Mouse (Mus musculus): ENCODE measurements around the gene Mcam. TPM values are rescaled to one million over a fixed set of nuclear protein-coding genes. Genes with fewer than 3 reads are reported as not detected.

The Mcam gene
- not detected for polyA plus RNA-seq (2017; shearing (Covaris generic))

DNA sequence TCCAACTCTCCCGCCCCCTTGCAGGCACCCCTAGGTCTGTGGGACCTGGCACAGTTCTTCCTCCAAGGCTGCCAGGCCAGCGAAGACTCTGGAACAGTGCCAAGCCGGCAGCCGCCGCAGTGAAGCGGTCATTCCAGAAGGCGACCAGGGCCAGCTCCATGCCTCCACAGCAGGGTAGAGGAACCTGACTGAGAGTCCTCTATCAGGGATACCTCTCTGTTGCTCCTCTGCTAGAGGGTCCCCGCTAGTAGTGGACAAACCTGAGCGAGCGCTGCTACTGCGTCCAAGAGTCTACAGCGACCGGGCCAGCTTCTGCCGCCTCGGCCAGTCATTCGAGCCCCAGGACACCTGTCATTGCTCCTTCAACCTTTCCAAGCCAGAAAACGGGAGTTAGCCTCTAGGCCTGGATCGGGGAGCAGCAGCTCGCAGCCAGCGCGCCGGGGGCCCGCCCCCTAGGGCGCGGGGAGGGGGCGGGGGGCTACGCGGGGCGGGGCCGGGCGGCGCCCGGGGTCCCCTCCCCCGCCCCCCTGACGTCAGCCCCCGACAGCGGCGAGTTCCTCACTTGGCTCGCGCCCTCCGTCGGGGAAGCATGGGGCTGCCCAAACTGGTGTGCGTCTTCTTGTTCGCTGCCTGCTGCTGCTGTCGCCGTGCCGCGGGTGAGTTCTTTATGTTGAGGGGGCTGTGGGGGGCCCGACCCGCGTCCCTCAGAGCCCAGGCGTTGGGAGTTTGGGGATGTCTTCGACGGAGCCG is at the start of gene Mcam:
Mcam (plus strand) TSS at position 369 of the 750 bp plus-strand sequence.

DNA sequence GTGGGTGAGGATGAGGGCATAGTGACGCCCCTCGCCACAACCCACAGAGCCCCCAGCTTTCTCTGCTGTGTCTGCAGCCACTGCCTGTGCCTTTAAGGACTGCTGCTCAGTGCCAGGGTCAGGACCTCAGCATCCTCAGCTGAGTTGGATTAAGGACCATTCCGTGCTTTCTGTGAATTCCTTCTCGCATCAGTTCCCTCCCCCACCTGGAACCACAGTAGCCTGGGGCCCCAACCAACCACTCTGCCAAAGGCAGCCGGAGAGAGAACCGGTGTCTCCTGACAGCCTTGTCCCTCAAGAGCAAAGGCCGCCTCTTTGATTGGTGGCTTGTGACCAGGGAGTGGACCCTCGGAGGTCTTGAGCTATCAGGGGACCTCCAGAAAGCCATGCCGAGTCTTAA is 32.8 kb upstream of the Mcam start, which contains the start of gene Mfrp:
Mfrp (plus strand) TSS at position 240 of the 400 bp plus-strand sequence.

DNA sequence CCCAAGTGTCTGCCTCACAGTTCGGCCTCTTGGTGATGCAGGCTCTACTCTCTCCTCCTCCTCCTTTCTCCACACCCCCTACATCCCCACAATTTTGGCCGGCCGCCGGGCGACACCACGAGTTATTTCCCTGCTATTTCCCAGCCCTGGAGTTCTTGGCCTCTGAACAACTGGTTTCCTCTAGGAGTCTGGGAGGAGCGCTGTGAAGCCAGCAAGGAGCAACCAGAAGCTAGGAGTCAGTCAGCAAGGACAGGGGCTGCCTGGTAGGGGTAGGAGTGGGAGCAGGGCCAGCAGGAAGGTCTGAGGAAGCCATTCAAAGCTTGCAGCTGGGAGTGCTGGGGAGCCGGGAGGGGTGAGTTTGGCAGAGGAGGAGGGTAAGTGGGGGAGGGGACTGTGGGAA is 27.2 kb upstream of the Mcam start, which contains the start of gene C1qtnf5:
C1qtnf5 (plus strand) TSS at position 136 of the 400 bp plus-strand sequence.

DNA sequence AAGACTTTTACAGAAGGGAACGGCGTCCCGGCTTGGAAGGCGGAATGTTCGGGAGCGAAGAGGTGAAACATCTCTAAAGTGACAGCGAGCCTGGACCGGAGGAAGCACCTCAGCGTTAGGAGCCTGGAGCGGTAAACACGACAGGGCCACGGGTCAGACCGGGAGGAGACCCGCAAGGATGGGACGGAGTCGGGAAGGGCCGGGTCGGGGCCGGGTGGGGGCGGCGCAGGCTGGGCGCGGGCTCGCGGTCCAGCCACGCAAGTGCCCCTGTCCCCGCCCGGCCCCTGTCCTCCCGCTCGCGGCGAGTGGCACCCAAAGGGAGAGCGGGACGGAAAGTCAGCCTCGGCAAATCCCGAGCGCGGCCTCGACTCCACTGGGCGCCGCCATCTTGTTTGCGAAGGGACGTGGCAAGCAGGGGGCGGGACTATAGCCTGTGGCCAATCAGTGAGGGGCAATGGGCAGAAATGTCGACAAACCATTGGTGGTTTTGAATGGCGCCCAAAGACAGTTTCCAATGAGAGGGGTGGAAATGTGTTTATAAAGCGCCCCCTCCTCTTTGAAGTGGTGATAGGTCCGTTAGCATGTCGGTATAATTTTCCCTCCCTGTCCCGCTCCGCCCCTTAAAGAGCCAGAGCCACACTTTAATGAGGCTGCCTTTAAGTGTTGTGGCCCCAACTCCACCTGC is 21.0 kb upstream of the Mcam start, which contains the start of the genes Gm49380 and Rnf26:
Gm49380 (minus strand) TSS at position 396 of the 685 bp plus-strand sequence.
Rnf26 (minus strand) TSS at position 413 of the 685 bp plus-strand sequence.

Other genes with a start within 250 kb of the Mcam start
- gene Thy1, start 91.1 kb upstream of the Mcam start, polyA plus RNA-seq (2017; shearing (Covaris generic)) = 172 TPM
- 5.9 TPM for gene Usp2, start 67.4 kb upstream of the Mcam start, polyA plus RNA-seq (2017; shearing (Covaris generic))
- gene Mfrp, start 32.7 kb upstream of the Mcam start, polyA plus RNA-seq (2017; shearing (Covaris generic)) = not detected
- not detected for gene C1qtnf5, start 27.2 kb upstream of the Mcam start, polyA plus RNA-seq (2017; shearing (Covaris generic))
- gene Gm49380, start 21.0 kb upstream of the Mcam start, polyA plus RNA-seq (2017; shearing (Covaris generic)) = not detected
- gene Rnf26, start 21.0 kb upstream of the Mcam start, polyA plus RNA-seq (2017; shearing (Covaris generic)) = 7.7 TPM
- 18.2 TPM for gene Cbl, start 99.6 kb downstream of the Mcam start, polyA plus RNA-seq (2017; shearing (Covaris generic))
- gene Ccdc153, start 106.2 kb downstream of the Mcam start, polyA plus RNA-seq (2017; shearing (Covaris generic)) = not detected
- not detected for gene Pdzd3, start 117.0 kb downstream of the Mcam start, polyA plus RNA-seq (2017; shearing (Covaris generic))
- gene Nlrx1, start 134.1 kb downstream of the Mcam start, polyA plus RNA-seq (2017; shearing (Covaris generic)) = 8.5 TPM
- not detected for gene Abcg4, start 154.1 kb downstream of the Mcam start, polyA plus RNA-seq (2017; shearing (Covaris generic))
- gene Hinfp, start 171.2 kb downstream of the Mcam start, polyA plus RNA-seq (2017; shearing (Covaris generic)) = 40.4 TPM
- 5.9 TPM for gene C2cd2l, start 185.8 kb downstream of the Mcam start, polyA plus RNA-seq (2017; shearing (Covaris generic))
- gene Dpagt1, start 191.6 kb downstream of the Mcam start, polyA plus RNA-seq (2017; shearing (Covaris generic)) = 26.7 TPM
- gene H2afx, start 200.2 kb downstream of the Mcam start, polyA plus RNA-seq (2017; shearing (Covaris generic)) = 13.2 TPM
- gene Hmbs, start 209.8 kb downstream of the Mcam start, polyA plus RNA-seq (2017; shearing (Covaris generic)) = 24.1 TPM
- 82.6 TPM for gene Vps11, start 227.2 kb downstream of the Mcam start, polyA plus RNA-seq (2017; shearing (Covaris generic))
- 26.6 TPM for gene Hyou1, start 245.0 kb downstream of the Mcam start, polyA plus RNA-seq (2017; shearing (Covaris generic))

Data from CD4-positive, CD25-positive, alpha-beta regulatory T cell, adult 9 weeks (primary cell).